Mouse (Mus musculus): ENCODE measurements around the gene Nrf1.

Gene Nrf1

DNA sequence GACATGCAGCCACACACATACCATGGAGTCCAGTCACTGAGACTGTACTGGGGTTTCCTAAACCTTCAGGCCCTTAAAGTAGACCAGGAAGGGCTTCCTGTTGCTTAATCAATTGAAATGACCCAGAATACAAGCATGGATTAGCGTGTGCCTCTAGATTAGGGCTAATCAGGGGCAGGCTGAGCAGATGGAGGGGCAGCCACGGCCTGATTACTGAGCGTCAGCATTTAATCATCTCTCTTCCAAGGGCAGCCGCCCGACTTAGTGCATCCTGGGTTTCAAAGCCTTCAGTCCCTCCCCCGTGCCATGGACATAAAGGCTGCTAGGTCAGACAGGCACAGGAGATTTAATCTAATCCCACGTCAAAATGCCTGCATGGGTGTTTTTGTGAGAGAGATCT lies 99.3 kb downstream of the Nrf1 start:
- no peak for DNase-seq (ENCODE audit: low spot score in 2 of 2)

DNA sequence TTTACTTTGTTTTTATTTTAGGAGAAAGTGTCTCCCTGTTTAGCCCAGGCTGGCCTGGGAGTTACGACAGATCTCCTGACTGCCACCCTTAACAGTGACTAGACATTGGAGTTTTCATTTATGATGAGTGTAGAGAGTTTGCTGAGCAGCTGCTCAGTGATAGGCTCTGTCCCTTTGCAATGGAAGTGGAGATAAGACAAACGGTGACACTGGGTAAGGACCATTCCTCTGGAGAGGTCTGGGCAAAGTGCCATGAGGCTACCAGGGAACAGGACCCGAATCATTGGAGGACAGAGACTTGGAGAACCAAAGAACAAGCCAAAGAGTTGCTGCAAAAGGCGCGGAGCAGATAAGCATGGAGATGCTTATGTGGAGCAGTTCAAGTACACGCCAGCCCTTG lies 100.0 kb downstream of the Nrf1 start:
- no peak for DNase-seq (ENCODE audit: low spot score in 2 of 2)

DNA sequence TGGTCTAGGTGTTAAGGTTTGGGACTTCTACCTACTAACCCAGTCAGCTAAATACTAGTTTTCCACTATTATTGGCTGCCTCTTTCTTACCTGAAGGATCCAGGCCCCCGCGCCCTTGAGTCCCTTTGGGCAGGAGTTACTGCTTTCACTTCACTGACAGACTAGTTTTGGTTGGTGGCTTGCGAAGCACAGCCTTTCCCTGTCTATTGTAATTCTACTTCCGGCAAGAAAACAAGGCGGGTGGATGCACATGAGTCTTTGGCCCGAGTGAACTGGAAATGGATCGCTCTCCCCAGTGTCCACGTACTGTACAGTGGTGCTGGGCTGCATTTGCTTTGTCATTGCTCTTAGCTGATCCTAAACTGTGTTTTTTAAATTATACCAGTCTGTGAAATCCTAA lies 102.7 kb downstream of the Nrf1 start:
- DNase-seq (ENCODE audit: low spot score in 2 of 2): no peak

DNA sequence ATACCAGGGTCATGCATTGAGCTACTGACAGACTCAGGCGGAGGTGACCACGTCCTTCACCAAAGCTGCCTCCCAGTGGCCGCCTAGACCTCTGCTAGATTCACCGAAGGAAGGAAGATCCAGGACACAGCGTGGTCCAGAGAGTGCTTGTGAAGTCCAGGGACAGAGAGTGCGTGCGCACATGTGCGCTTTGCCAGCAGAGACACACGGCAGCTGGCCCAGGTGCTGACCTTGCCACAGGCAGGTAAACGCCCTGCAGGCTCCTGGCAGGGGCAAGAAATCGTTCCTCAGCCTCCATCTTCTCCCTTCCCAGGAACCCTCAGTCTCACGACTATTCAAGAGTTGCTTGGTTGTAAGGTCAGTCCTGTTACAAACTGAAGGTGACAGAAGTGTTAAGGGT lies 104.4 kb downstream of the Nrf1 start:
- no peak for DNase-seq (ENCODE audit: low spot score in 2 of 2)

DNA sequence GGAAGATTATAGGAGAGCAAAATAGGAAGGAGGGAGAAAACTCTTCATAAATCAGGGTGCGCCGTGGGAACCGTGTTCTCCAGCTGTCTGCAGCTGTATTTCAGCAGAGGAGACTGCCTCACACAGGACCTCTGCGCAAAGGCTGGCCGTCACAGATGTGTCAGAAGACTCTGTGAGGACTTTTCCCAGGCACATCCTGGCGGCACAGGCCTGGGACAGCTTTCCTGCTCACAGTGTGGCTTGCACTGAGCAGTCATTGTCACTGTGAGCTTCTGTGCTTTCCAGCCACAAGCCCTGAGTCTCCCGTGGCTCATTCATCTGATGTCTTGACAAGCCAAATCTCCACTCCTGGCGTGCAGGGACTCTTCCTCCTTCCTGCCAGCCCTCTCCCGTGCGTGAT lies 104.9 kb downstream of the Nrf1 start:
- DNase-seq (ENCODE audit: low spot score in 2 of 2): no peak

DNA sequence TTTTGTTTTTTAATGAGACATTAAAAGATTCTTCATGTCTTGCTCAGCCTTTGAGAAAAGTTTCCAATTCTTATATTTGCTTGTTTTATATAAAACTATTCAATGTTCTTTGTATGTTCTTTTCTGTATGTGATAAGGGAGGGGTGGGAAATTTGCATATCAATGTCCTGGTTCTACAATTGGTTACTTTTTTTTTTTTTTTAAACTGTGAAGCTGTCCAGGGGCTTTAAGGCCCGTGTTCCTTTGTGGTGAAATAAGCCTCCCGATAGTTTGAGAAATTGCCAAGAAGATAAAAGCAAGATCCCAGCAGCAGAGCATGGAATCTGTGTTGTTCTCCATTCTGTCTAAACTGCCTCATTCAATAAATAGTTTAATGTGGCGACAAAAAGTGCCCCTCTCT lies 105.3 kb downstream of the Nrf1 start:
- DNase-seq (ENCODE audit: low spot score in 2 of 2): no peak

DNA sequence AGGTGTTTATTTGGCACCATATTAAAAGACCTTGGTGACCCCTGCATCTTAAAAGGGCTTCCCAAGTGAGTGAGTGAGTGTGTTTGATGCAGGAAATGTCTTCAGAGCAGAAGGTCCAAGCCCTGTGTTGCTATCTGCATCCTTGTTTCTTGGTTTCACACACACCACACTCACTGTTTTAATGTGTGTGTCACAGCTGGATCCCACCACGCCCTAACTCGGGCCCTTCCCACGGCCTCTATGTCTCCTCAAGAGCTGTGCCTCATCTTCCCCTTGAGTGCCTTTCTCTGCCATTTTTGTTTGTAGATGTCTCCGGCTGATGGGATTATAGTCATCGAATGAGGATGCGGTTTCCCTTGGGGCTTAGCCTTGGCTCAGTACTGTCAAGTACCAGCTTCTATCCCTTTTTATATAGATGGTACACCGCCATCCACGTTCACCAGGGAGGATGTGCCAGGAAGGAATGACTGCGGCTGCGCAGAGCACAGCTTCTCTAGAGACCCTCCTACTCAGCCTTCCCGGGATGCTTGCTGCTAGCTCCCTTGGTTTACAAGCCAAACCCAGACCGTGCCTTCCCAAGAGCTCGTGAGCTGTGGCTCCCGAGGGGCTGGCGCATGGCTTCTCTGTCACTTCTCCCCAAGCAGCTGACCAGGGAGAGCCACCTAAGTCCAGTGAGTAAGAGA lies 106.1 kb downstream of the Nrf1 start:
- DNase-seq (ENCODE audit: low spot score in 2 of 2): no peak

DNA sequence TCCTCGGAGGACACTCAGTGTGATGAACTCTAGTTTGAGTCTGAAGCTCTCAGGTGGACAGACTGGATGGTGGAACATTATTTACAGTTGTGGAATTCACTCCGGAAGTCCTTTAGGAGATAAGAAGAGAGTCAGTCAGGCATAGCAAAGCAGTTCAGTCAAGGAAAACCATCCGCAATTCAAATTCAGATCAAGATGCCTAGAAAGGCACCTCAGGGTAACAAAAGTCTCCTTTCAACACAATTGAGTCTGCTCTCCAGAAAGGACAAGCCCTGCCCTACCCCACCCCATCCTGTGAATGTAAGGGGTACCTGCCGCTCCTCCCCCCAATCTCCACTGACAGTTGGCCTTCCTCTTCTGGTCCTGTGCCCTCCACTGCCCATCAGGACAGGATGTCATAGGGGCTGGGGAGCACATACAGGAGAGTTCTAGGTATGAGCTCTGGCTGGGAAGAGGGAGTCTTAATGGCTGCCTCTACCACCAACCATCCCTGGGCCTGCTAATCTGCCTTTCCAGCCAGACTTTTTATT lies 111.8 kb downstream of the Nrf1 start:
- DNase-seq (ENCODE audit: low spot score in 2 of 2): no peak

DNA sequence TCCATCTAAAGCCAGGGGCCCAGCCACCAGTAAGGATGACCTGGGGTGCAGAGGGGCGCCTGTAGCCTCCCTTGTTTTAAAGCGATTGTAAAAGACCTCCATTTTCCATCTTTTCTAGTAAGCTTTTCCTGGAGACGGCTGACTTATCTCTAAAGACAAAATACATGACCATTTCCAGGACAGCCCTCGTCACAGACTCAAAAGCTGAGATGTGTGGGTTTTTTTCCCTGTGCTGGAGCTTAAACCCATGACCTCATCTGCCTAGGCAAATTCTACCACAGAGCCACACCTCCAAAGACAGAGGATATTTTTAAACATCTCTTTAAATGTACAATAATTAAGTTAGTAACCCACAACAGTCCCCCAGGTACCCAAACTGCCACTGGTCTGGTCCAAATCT lies 112.6 kb downstream of the Nrf1 start:
- no peak for DNase-seq (ENCODE audit: low spot score in 2 of 2)

DNA sequence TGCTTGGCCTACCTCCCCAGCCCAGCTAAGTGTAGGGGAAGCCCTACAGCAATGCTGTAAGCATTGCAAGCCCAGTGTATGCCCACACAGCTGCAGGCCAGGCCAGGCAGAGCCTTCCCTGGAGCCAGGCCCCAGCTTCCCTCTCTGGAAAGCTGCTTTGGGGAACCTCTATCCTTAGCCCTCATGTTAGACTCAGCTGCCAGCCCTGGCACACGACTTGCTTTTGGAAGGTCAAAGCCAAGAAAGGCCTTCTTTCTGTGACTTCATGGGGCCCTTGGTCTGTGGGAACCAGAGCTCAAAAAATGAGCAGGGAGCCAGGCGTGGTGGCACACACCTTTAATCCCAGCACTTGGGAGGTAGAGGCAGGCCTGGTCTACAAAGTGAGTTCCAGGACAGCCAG lies 113.8 kb downstream of the Nrf1 start:
- DNase-seq (ENCODE audit: low spot score in 2 of 2): no peak

DNA sequence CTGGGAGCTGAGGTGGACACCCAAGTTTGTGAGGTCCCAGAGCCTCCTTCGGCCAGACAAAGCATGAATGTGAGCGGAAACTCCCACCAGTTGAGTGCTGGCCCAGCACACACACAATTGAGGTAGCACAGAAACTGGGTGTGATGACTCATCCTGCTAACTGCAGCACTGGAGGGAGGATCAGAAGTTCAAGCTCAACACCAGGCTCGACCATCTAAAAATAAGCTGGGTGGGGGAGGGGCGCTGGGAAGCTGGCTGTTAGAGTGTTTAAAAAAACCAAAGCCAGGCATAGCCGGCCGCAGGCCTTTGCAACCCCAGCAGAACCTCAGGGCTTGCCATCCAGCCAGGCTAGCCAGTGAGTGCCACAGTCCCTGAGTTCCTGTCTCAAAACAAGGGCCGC lies 114.3 kb downstream of the Nrf1 start:
- no peak for DNase-seq (ENCODE audit: low spot score in 2 of 2)

DNA sequence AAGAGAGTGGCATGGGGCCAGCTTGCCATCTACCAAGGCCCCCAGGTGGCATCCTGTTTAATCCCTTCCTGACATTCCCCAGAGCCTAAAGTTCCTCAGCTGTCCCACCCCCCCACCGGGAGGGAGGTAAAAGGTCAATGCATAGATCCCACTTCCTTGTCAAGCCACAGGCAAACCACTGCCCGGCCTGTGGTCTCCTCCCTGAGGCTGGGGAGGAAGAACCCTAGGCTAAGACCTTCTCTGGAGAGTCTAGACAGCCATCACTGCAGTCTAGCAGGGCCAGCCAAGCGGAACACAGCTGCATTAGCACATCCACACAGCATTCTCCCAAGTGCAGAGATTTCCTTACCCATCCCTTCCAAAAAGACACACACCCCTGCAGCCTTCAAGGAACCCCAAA lies 118.6 kb downstream of the Nrf1 start:
- DNase-seq (ENCODE audit: low spot score in 2 of 2): no peak

DNA sequence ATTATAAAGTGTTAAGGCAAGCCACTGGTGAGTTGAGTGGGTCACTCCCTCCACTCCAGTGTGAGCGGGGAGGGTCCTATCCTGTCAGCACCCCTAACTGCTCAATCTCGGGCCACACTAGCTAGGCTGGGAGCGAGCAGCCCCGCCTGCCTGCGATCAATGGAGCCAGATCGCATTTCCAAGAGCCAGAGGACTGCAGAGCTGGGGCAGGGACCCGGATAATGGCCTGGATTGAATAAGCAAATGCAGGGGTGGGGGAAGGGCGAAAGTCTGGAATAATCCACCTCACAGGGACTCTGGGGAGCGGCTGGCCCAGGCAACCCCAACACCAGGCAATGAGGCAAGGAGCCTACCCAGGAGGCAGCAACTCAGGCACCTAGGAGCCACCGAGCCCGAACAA lies 119.4 kb downstream of the Nrf1 start:
- no peak for DNase-seq (ENCODE audit: low spot score in 2 of 2)

DNA sequence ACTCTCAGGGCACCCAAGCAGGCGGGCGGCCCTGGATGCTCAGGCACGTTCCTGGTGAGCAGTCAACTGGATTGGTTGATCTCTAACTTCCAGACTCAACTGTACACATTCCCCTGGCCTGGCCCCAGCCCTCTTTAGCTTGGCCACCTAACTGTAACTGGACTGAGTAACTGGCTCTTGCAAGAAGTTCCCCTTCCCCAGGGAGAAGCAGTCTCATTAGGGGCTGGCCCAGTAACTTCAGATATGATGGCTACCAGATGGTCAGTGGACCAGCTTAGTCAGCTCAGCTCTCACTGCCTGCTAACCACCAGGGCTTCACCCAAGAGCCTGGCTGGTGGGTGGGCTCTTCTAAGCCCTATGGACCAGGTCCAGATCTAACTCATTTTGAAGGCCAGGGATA lies 120.5 kb downstream of the Nrf1 start:
- DNase-seq (ENCODE audit: low spot score in 2 of 2): no peak

DNA sequence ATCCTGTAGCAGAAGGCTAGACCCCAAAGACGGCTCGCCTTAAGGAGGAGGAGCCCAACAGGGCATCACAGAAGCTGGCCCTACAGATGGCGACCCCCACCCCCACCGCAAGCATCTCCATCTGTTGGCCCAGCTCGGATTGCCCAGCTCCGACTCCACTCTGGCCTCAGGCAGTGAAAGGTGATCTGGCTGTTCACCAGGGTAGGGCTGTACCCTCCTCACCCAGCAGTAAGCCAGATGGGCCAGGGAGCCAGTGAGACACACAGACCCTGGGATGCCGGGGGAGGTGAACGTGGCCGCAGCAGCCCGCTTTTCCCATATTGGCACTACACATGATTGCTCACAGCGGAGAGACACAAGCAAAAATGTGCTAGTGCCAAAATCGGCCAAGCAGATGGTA lies 121.4 kb downstream of the Nrf1 start:
- no peak for DNase-seq (ENCODE audit: low spot score in 2 of 2)

DNA sequence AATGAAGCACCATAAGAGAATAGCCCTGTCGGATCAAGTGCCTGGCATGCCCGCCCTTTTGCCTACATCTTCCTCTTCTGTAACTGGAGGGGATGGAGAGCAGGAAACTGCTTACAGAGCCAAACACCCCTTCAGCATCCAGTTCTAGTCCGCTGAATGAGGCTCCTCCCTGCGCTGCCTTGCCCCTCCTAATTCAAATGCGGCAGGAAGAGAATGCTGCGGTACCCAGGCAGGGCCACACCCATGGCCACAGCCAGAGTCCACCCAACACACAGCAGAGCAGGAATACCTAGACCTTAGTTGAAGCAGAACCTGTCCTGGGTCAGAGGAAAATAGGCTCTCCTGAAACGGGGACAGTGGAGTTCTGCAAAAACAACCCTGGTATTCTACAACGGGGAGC lies 123.4 kb downstream of the Nrf1 start:
- no peak for DNase-seq (ENCODE audit: low spot score in 2 of 2)

DNA sequence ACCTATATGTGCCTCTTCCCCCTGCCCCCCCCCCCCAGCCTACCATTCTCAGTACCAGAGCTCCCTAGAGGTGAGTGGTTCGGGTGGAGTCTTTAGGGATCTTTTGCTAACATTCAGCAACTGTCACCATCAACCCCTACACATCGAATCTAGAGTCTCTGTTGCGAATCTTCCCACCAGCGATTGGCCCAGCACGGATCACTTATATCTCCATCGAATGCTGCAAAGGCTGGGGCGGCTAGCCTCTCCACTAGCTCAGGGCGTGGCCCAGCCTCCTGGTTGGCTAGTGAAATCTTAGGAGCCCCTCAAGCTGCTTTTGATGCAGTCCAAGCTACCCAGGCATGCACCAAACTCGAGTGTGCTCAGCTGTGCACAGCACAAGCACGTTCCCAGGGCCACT lies 124.2 kb downstream of the Nrf1 start:
- DNase-seq (ENCODE audit: low spot score in 2 of 2): no peak

DNA sequence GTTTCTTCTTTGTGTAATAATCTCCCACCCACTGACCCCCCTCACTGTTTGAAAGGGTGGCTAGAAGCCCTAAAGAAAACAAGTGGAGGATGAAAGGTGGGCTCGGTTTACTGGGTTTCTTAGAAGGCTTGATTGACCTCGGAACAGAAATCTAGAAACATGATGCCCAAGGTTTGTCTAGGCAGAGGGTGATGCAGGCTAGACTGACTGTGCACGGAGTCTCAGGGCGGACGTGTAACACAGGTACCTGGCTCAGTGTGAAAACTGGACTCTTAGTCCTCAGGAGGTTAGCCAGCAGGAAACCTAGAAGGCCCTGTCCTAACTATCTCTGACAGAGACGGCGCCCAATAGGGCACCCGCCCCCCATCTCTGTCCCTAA lies 124.6 kb downstream of the Nrf1 start:
- DNase-seq (ENCODE audit: low spot score in 2 of 2): no peak

DNA sequence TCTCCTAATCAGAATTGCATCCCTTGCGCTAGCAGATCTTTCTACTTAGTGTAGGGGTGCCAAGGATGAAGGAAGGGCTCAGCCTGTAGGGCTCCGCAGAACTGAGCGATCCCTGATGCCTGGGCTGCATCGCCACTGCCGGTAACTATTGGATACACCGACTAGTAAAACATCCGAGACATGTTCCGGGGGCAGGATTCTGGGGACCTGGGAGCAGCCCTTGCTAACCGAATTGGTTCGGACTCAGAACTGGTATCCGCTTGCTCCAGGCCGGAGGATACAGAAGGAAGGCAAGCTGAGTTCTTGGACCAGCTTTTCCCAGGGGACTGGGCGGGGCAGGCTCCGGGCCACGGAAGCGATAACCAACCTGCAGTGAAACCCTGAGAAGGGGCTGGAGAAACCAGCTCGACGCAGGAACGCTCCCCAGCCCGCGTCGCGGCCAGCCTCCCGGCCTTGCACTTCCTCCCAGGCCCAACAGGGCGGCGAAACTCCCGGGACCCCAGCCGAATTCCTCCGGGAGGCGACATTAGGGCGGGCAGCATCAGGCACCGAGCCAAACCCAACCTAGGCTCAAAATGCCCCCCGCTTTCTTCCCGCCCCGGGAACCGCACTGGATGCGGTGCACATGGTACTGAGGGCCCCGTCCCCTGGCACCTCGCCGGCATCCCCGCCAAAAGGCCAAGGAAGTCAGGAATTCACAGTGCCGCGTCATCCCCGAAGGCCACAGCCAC lies 125.2 kb downstream of the Nrf1 start:
- no peak for DNase-seq (ENCODE audit: low spot score in 2 of 2)

DNA sequence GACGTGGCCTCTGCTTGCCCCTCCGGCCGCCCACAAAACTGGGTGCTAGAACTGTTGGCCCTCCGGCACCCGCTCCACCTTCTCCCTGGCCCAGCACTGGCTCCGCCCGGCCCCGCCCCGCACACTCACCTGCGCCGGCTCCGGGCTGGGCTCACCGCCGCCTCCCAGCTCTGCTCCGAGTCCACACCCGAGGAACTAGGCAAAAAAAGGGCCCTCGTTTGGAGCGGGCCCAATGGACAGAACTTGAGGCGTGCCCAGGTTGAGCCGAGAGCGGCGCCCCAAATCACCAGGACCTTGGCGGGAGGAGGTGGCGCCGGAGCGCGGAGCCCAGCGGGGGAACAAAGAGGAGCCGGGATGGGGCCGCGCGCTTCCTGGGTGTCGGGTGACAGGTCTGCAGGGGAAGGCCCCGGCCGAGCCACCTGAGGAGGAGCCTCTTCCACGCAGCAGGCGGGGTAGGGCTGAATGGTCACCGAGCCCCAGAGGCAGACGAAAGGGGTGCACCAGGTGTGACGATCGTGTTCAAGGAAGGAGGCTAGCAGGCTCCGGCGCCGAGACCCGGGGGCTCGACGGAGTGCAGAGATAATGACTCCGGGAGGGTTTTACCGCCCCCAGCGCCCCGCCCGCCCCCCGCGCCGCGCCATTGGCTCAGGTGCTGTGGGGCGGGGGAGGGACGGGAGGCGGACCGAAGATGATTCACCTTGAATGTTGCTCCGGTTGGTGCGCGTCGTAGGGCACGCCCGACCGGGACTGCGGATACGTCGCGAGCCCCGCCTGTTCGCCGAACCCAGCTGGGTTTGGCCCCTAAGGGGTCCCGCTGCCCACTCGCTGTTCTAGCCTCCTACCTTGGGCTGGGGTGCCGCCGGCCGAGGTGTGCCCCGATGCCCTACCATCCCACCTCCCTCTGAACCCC lies 126.0 kb downstream of the Nrf1 start:
- no peak for DNase-seq (ENCODE audit: low spot score in 2 of 2)

DNA sequence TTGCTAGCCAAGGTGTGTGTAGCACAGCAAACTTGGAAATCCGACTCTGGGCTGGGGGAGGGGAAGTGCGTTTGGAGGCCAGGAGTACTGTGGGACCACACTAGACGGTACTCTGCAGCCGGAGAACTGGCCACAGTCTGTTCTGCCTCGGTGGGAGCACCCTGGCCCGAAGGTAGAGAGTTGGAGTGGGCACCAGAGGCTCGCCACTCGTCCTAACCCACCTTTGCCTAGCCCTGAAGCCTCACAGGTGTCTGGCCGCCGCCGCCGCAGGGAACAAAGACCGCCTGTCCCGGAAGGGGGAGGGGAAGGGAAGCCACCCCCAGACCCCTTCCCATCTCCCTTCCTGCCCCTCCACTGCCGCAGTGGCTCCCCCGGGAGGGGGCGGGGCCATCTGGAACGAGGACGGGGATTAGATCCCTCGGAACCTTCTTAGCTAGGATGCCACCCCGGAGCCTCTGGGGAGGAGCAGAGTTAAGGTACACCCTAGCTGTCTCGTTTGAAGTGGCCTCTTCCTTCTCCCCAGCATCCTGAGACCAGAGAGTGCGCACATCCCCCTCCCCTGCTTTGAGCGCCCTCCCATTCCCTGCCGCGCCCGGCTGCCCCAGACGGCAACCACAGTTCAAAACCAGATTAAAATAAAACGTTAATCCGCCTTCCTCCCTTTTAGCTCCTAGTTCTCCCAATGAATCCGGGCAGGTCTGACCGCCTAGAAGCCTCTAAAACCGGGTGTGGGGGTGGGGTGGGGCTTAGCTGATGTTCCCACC lies 126.9 kb downstream of the Nrf1 start:
- DNase-seq (ENCODE audit: low spot score in 2 of 2): no peak
